Mouse (Mus musculus) kidney, adult 2 months (tissue): ENCODE results near the gene Gm5426. TPM values are rescaled to one million over a fixed set of nuclear protein-coding genes. Genes with fewer than 3 reads are reported as not detected.

Source experiments
- DNase-seq: peaks from one replicate; pipeline ENCODE4 v3.0.0; 2021
- H3K27ac ChIP-seq: fragments of 200-500 bp; 2 replicates; pipeline ENCODE4 v1.5.1; 2012; ENCODE audit warnings: low read depth, low read length, control low read depth, inconsistent platforms; ENCODE audit not compliant: insufficient read depth
- H3K27me3 ChIP-seq: fragments of 200-500 bp; replicated peaks from 2 replicates; pipeline ENCODE4 v1.6.1; 2012; ENCODE audit warnings: mild to moderate bottlenecking, moderate library complexity, low read length, inconsistent platforms; ENCODE audit not compliant: control insufficient read depth, insufficient read depth
- H3K36me3 ChIP-seq: fragments of 200-500 bp; 2 replicates; pipeline ENCODE4 v1.6.1; 2012; ENCODE audit warnings: mild to moderate bottlenecking, moderate library complexity, low read length, inconsistent platforms; ENCODE audit not compliant: control insufficient read depth, insufficient read depth
- H3K4me1 ChIP-seq: fragments of 200-500 bp; 2 replicates; pipeline ENCODE4 v1.6.1; 2011; ENCODE audit warnings: low read length; ENCODE audit not compliant: control insufficient read depth, insufficient read depth
- H3K4me3 ChIP-seq: fragments of 200-500 bp; 2 replicates; pipeline ENCODE4 v1.5.1; 2011; ENCODE audit warnings: mild to moderate bottlenecking, low read depth, low read length, control low read depth; ENCODE audit not compliant: insufficient read depth
- CTCF ChIP-seq: fragments of 200-500 bp; conservative IDR thresholded peaks from 2 replicates; pipeline ENCODE4 v1.5.1; 2011; ENCODE audit warnings: low read depth, mild to moderate bottlenecking, control low read depth, low read length, moderate library complexity, mixed read lengths; ENCODE audit not compliant: insufficient read depth, insufficient read length
- POLR2A ChIP-seq: fragments of 200-500 bp; IDR thresholded peaks from one replicate; pipeline ENCODE4 v1.6.1; 2011; ENCODE audit warnings: low read depth, low read length, control low read depth
- WGBS: fragments of 180-500 bp; shearing (Covaris S2); methylation state at CpG from one replicate; pipeline ENCODE4 v1.1.7; 2018; 5-methylcytosine and 5-hydroxymethylcytosine counted together
- polyA plus RNA-seq: library from polyadenylated mRNA; depleted of rRNA; stranded (reverse); fragments of >200 nt; gene quantifications from 2 replicates; pipeline ENCODE4 v1.2.3, GENCODE M21; 2012; rRNA removed

Gene Gm5426
- polyA plus RNA-seq, 1 experiment = not detected

DNA sequence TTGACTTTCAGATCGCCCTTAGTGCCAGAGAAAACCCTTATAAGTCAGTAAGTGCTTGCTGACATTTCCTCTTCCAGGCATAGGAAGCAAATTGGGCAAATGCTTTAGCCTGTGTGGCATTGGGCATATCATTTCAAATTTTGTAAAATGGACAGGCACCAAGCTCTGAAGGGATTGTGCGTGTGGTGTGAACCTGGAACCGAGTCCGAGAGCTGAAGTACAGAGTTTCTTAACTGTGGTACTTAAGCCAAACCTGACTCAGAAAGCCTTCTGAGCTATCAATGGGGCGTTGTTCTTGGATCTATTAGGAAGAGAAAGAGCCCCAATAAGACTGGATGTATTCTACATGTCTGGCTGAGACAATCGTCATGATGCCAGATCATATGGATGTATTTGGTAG, 40.5 kb downstream of the Gm5426 start:
- no peaks in the 10 kb centered on the region for H3K27me3 ChIP-seq
- no peak overlapping the region for H3K27ac ChIP-seq
- H3K4me3 ChIP-seq = no peak overlapping the region
- WGBS = 95% methylated on average over 6 of the region's 6 CpGs
- TF ChIP-seq POLR2A (no peak), CTCF (no peak)
- H3K4me1 ChIP-seq = no peaks in the 10 kb centered on the region
- no peaks in the 10 kb centered on the region for H3K36me3 ChIP-seq
- DNase-seq = no peak

DNA sequence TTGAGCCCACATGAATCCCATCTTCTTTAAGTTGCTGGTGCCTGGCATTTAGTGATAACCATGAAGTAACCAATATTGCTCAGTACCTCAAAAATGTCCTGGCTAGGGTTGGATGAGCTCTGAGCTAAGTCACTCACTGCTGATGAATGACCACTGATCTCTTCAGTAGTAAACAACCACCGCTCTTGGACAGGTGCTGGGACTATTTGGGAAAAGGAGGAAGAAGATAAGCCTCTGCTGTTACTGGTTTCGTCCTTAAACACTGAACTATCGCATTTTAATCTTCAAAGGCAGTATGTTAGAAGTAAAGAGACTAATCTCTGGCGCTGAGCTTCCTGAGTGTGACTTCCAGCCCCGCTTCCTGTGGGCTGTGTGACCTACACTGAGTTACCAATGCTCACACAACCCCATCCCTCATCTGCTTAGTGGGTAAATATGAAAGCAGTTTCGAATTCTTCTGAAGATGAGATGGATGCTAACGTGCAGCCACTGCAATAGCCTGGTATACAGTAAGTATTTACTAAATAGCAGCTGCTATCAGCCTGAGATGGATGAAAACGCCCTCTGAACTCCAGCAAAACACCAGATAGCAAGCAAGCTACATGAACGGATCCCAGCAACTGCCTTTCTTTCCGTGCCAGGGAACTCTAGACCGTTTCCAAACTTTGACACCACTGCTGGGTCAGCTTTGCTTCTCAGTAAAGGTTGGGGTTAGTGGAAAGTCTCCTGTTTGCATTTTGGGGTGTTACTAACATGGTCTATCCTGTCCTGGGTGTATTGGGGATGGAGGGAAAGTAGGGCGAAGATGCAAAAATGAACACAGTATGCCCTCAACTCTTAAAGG, 44.4 kb downstream of the Gm5426 start:
- Histone ChIP-seq H3K36me3 (no peaks in the 10 kb centered on the region), H3K4me1 (no peaks in the 10 kb centered on the region), H3K27me3 (no peaks in the 10 kb centered on the region), H3K4me3 (no peak overlapping the region), H3K27ac (no peak overlapping the region)
- DNase-seq = no peak
- TF ChIP-seq POLR2A (no peak), CTCF (no peak)
- WGBS = 74% methylated on average over 12 of the region's 12 CpGs

DNA sequence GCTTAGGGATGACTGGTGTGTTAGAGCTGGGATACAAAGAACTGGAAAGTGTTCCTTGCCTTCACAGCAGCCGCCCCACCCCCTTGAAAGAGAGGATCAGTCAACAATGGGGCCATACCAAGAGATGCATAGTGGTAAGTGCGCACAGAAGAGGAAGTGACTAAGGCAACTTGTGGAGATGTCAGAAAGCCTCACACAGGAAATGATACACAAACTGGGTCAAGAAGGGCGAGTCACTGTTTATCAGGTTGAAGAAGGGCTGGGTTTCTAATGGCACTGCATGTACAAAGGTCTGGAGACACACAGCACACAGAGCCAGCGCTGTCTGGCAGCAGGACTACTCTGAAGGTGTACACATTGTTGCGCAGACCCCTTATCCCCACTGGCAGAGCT, 45.0 kb downstream of the Gm5426 start:
- Histone ChIP-seq H3K27me3 (no peaks in the 10 kb centered on the region), H3K4me1 (no peaks in the 10 kb centered on the region), H3K4me3 (no peak overlapping the region), H3K36me3 (no peaks in the 10 kb centered on the region), H3K27ac (no peak overlapping the region)
- TF ChIP-seq POLR2A (no peak), CTCF (no peak)
- WGBS = 82% methylated on average over 5 of the region's 5 CpGs
- DNase-seq = peak; percentile 15

DNA sequence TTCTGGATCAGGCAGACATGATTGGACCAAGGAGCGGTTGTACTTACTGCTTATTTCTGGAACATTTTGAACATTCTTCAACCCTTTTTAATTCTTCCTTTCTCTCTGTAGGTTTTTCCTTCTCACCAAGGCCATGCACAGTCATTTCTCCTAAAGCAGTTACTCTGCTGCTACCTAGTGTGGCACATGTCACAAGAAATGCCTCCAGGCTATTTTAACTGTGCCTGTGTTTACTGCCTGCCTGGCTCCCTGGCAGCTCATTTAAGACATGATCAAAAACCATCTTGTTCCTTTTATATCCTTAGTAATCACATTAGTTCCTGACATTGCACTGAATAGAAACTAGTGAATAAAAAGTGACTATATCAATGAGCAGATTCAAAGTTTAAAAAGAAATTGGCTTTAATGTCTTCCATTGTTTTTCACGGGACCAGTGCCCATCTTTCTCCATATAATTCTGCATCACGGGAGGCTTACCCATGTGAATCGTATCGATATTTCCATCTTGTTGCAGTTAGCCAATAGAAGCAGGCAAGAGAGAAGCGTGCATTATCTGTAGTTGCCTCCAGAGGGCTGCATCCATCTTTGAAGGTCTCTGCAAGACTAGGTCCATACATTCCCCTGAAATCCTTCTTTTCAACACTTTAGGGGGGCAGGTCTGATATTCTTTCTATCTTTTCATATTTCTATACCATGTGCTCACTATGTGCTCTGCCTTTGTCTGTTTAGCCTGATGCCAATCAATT, 45.7 kb downstream of the Gm5426 start:
- H3K4me3 ChIP-seq = no peak overlapping the region
- H3K27ac ChIP-seq = no peak overlapping the region
- H3K27me3 ChIP-seq = no peaks in the 10 kb centered on the region
- 95% methylated on average over 6 of the region's 6 CpGs for WGBS
- no peaks in the 10 kb centered on the region for H3K36me3 ChIP-seq
- DNase-seq = no peak
- no peaks in the 10 kb centered on the region for H3K4me1 ChIP-seq
- no peak for TF ChIP-seq CTCF

DNA sequence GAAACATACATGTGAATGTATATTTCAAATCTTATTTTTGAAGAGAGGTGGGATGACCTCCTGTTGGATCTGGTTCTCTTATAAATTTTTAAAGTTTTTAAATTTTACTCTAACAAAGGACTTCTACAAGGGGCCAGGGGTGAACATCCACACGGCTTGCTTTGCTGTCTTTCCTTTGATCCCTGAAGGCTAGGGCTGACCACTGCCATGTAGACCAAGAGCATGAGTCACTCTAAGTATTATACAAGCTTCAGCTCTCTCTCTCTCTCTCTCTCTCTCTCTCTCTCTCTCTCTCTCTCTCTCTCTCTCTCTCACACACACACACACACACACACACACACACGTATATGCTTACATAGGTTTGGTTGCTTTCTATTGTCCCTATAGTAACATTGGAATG, 48.6 kb downstream of the Gm5426 start:
- Histone ChIP-seq H3K27ac (no peak overlapping the region), H3K27me3 (no peaks in the 10 kb centered on the region), H3K4me1 (no peaks in the 10 kb centered on the region), H3K36me3 (no peaks in the 10 kb centered on the region), H3K4me3 (no peak overlapping the region)
- WGBS = 66% methylated on average over 2 of the region's 2 CpGs
- no peak for TF ChIP-seq POLR2A
- TF ChIP-seq CTCF = no peak
- no peak for DNase-seq

DNA sequence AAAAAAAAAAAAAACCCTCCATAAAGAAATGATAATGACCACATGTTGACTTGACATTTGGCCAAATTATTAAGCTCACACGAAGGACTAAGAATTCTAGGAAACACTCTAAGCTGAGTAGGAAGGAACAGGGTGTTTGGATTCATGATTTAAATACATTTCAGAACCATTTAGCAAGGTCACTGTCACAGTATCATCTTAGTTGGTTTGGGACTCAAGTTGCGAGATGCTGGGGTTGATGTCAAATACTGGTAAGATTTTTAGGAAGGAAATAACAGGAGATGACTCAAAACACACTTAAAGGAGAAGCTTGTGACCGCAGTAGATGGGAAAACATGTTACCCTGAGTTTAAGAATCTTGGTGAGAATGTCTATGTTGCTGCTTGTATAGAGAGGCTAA, 49.2 kb downstream of the Gm5426 start:
- 57% methylated on average over 3 of the region's 3 CpGs for WGBS
- TF ChIP-seq POLR2A (no peak), CTCF (no peak)
- DNase-seq = no peak
- Histone ChIP-seq H3K27me3 (no peaks in the 10 kb centered on the region), H3K27ac (no peak overlapping the region), H3K4me3 (no peak overlapping the region), H3K36me3 (no peaks in the 10 kb centered on the region), H3K4me1 (no peaks in the 10 kb centered on the region)

Other genes starting within 250 kb of the Gm5426 start
- 4.3 and 4.6 TPM in 2 replicates for gene Eea1, start 196.0 kb upstream of the Gm5426 start, polyA plus RNA-seq